Mouse (Mus musculus) lung, adult 2 months (tissue): ENCODE data around the gene Grhpr.

Source experiments
- CTCF ChIP-seq: fragments of 200-500 bp; IDR thresholded peaks from 2 replicates; pipeline ENCODE4 v1.5.1; 2011; ENCODE audit warnings: mild to moderate bottlenecking, low read length, control low read depth; ENCODE audit not compliant: insufficient read depth
- POLR2A ChIP-seq: fragments of 200-500 bp; IDR thresholded peaks from 2 replicates; pipeline ENCODE4 v1.6.1; 2011; ENCODE audit warnings: low read depth, mild to moderate bottlenecking, control low read depth, low read length, borderline replicate concordance; ENCODE audit errors: extremely low read depth

DNA sequence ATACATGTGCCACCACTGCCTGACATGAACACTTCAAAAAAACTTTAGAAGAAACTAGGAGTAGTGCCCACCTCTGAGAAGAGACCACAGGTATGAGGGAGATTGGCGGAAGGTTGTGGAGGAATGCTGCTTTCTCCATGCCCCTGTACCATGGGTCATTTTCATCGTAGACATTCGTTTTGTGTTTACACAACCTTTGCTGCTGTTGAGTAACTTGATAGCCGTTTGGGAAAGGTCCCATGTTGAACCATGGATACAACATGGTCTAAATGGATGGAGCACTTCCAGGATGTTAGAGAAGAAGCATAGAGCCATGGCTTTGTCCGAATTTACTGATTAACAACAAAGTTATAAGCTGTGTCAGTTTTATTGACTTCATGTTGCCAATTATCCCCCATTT lies 3.0 kb upstream of the Grhpr start:
- no peak for TF ChIP-seq CTCF
- no peak for TF ChIP-seq POLR2A
